Mouse (Mus musculus): ENCODE data around the gene Nacc2. TPM values are rescaled to one million over a fixed set of nuclear protein-coding genes. Genes with fewer than 3 reads are reported as not detected.
A peak's percentile ranks its signal among the peaks of the same experiment; 100 is the strongest.

Gene Nacc2
- polyA plus RNA-seq, 1 experiment = 124 TPM

DNA sequence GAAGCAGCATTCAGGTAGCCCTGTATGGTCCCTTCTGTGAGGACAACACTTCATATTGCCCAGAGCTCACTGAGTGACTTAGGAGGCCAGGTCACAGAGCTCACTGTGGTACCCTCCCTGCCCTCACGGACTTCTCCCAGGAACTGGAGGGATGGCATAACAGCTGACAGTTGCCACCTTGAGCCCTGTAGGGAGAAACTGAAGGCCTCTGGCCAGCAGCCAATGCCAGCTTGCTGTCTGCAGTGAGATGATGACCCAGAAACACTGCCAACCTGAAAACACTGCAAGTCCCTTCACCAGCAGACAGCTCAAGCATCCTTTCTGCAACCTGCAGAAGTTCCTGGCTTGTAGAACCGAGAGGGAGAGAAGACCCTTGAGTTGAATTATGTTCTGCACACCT is 20.5 kb upstream of the Nacc2 start:
- DNase-seq = peak; percentile 85 to 89
- Histone ChIP-seq H3K27ac (ENCODE audit: insufficient read depth, low read length) (peak overlapping the region; percentile 89), H3K4me1 (ENCODE audit: control insufficient read depth, insufficient read depth, low read length) (peaks cover 56% of the 10 kb centered on the region), H3K27me3 (ENCODE audit: control insufficient read depth, insufficient read depth, low read length) (no peaks in the 10 kb centered on the region), H3K4me3 (replicated peaks; ENCODE audit: insufficient read depth, low read depth, low read length) (no peak overlapping the region)
- TF ChIP-seq CTCF (IDR thresholded peaks at IDR 0.05; ENCODE audit: borderline replicate concordance, insufficient read depth, low read depth, low read length) = no peak
- TF ChIP-seq POLR2A (IDR thresholded peaks at IDR 0.05; ENCODE audit: borderline replicate concordance, insufficient read depth, low read length) = 0 out of 2 replicates have a peak, but pooled peaks have one; percentile 14
- 6% methylated on average over 2 of the region's 2 CpGs for WGBS

DNA sequence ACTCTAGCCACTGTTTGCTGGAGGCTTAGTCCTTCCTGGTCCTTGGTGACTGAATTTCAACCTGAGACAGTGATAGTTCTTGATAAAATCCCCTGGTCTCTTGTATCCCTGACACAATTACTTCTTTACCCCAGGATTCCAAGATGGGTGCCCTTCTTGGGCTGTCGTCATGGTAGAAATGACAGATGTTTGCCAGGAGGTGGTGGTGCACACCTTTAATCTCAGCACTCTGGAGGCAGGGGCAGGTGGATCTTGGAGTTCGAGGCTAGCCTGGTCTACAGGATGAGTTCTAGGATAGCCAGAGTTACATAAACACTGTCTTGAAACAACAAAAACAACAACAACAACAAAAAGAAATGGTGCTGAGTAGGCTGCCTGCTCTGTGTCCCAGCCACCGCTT is 20.0 kb upstream of the Nacc2 start:
- TF ChIP-seq POLR2A (IDR thresholded peaks at IDR 0.05; ENCODE audit: borderline replicate concordance, insufficient read depth, low read length) (no peak), CTCF (IDR thresholded peaks at IDR 0.05; ENCODE audit: borderline replicate concordance, insufficient read depth, low read depth, low read length) (no peak)
- peak overlapping the region; percentile 89 for H3K27ac ChIP-seq (ENCODE audit: insufficient read depth, low read length)
- 70% methylated on average over 3 of the region's 3 CpGs for WGBS

DNA sequence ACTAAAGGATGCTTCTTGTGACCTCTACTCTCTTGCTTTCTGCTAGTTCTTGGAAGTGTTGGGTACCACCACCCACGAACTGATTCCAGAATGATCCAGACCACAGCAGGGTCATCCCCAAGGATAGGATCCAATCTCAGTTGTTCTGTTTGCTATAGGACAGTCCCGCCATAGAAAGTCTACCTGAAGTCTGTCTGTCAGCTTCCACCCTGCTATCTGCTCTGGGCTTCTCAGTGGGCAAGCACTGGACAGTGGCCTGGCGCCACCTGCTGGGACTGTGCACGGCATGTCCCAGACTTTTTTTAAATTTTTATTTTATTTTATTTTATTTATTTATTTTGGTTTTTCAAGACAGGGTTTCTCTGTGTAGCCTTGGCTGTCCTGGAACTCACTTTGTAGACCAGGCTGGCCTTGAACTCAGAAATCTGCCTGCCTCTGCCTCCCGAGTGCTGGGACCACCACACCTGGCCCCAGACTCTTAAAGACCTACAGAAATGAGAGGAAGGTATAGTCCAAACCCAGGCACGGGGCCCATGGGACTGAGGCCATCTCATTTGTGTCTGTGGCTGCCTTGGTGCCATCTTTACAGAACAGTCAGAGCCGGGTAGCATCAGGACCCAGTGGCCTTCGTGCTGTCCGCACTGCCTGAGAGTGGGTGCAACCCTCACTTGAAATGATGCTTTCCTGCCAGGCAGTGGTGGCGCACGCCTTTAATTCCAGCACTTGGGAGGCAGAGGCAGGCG is 19.0 kb upstream of the Nacc2 start:
- no peak overlapping the region for H3K4me3 ChIP-seq (replicated peaks; ENCODE audit: insufficient read depth, low read depth, low read length)
- 63% methylated on average over 12 of the region's 12 CpGs for WGBS
- TF ChIP-seq CTCF (IDR thresholded peaks at IDR 0.05; ENCODE audit: borderline replicate concordance, insufficient read depth, low read depth, low read length) (peak; percentile 76), POLR2A (IDR thresholded peaks at IDR 0.05; ENCODE audit: borderline replicate concordance, insufficient read depth, low read length) (no peak)

More for the DNA sequence above, 20.0 kb upstream of the Nacc2 start:
- no peak for DNase-seq
- Histone ChIP-seq H3K27me3 (ENCODE audit: control insufficient read depth, insufficient read depth, low read length) (no peaks in the 10 kb centered on the region), H3K4me3 (replicated peaks; ENCODE audit: insufficient read depth, low read depth, low read length) (no peak overlapping the region), H3K4me1 (ENCODE audit: control insufficient read depth, insufficient read depth, low read length) (peaks cover 56% of the 10 kb centered on the region)

DNA sequence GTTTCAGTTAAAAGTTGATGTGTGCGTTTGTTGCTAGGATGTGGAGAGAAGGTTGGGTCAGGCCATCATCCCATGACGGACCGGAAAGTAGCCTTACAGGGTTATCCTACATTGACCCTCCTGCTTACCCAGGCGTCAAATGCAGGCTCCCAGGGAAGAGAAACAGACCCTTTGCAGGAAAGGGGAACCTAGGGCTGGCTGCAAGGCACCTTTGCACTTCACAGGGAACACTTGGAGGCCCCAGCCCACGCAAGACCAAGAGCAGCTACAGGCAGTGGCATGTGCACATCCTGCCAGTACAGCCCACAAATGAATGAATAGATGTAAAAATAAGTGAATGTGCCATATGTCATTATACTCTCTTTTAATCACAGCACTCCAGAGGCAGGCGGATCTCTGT is 17.9 kb upstream of the Nacc2 start:
- H3K27ac ChIP-seq (ENCODE audit: insufficient read depth, low read length) = peak overlapping the region; percentile 77
- DNase-seq = no peak

More for the DNA sequence above, 19.0 kb upstream of the Nacc2 start:
- DNase-seq = peak; percentile 72 to 73
- H3K27me3 ChIP-seq (ENCODE audit: control insufficient read depth, insufficient read depth, low read length) = no peaks in the 10 kb centered on the region
- H3K4me1 ChIP-seq (ENCODE audit: control insufficient read depth, insufficient read depth, low read length) = peaks cover 52% of the 10 kb centered on the region
- H3K27ac ChIP-seq (ENCODE audit: insufficient read depth, low read length) = peak overlapping the region; percentile 30; the same call in 1 of the 2 replicates

DNA sequence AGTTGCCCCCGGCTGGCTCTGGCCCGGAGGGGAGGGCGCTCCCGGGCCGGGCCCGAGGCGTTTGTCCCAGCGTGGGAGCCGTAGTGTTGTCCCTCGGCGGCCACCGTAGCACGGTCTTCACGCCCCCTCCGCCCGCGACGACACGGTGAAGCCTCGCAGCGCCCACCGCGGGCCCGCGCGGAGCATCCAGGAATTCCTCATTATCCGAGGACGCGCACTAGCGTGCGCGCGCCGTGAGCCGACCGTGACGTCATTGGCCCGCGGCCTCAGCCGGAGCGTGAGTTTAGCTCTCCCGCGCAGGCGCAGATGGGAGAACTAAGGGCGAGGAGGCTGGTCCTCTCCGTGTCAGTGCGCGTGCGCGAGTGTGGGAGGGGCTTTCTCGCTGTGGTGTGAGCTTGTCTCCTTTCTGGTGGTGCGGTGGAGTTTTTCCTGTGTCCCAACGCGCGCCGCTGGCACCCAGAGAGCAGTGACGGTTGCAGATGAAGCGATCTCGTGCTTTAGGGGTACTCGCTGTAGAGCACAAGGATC is 17.3 kb upstream of the Nacc2 start:
- TF ChIP-seq POLR2A (IDR thresholded peaks at IDR 0.05; ENCODE audit: borderline replicate concordance, insufficient read depth, low read length) (peak; percentile 97), CTCF (IDR thresholded peaks at IDR 0.05; ENCODE audit: borderline replicate concordance, insufficient read depth, low read depth, low read length) (no peak)
- H3K27ac ChIP-seq (ENCODE audit: insufficient read depth, low read length) = peak overlapping the region; percentile 84
- H3K4me1 ChIP-seq (ENCODE audit: control insufficient read depth, insufficient read depth, low read length) = peaks cover 37% of the 10 kb centered on the region
- DNase-seq = peak; percentile 100
- under 1% methylated on average over 59 of the region's 60 CpGs for WGBS
- no peaks in the 10 kb centered on the region for H3K27me3 ChIP-seq (ENCODE audit: control insufficient read depth, insufficient read depth, low read length)
- peak overlapping the region; percentile 76 for H3K4me3 ChIP-seq (replicated peaks; ENCODE audit: insufficient read depth, low read depth, low read length)

More for the DNA sequence above, 17.9 kb upstream of the Nacc2 start:
- peaks cover 41% of the 10 kb centered on the region for H3K4me1 ChIP-seq (ENCODE audit: control insufficient read depth, insufficient read depth, low read length)
- 2% methylated on average over 6 of the region's 6 CpGs for WGBS
- peak overlapping the region; percentile 76 for H3K4me3 ChIP-seq (replicated peaks; ENCODE audit: insufficient read depth, low read depth, low read length)
- TF ChIP-seq CTCF (IDR thresholded peaks at IDR 0.05; ENCODE audit: borderline replicate concordance, insufficient read depth, low read depth, low read length) (no peak), POLR2A (IDR thresholded peaks at IDR 0.05; ENCODE audit: borderline replicate concordance, insufficient read depth, low read length) (no peak)
- no peaks in the 10 kb centered on the region for H3K27me3 ChIP-seq (ENCODE audit: control insufficient read depth, insufficient read depth, low read length)

DNA sequence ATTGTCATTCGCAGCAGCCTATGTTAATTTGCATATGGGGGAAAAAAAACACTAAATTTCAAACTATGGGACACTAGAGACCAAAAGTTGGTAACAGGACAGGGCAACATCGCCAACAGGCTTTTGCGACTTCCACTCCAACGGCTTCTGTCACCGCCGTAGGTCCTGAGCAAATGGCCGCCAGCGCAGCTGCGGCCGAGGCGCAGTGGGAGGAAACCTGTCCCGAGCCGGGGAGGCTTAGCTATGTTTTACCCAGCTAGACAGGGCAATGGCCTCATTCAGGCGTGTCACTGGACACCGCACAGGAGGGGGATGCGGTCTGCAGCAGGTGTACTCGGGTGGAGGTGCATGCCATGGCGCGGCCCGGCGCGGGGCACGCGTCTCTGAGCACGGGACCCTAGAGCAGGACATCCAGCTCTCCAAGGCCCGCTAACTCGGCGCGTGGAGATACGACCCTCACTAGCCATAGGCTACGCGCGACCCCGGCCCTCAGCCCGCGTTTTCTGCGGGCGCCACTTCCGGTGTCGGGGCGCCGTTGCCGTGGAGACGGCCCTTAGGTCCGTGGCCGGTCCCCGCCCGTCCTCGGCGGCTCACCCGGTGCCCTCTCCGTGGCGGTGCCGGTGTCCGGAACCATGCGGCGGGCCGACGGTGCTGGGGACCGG is 16.7 kb upstream of the Nacc2 start:
- DNase-seq = no peak

DNA sequence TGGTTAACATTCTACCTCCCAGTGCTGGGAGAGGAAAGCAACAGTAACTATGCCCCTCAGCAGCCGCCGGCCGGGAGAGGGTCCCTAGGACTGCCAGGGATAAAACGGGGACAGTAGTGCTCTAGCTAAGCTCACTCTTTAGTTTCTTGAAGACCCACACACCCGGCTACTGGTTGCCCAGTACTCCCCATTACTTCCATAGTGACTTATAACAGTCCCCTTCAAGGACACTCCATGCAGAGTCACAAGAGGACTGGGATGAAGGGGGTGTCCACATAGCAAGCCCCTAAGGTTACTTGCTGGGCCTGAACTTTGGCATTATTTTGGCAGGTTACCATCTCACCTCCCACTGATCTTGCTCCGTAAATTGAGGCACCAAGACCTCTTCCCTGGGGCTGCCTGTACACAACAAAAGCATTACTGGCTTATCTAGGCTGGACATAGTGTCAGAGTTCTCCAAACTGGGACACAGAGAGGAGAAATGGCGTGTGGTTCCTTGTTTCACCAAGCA is 16.1 kb upstream of the Nacc2 start:
- DNase-seq = no peak
- TF ChIP-seq POLR2A (IDR thresholded peaks at IDR 0.05; ENCODE audit: borderline replicate concordance, insufficient read depth, low read length) = no peak
- no peak for TF ChIP-seq CTCF (IDR thresholded peaks at IDR 0.05; ENCODE audit: borderline replicate concordance, insufficient read depth, low read depth, low read length)
- Histone ChIP-seq H3K27me3 (ENCODE audit: control insufficient read depth, insufficient read depth, low read length) (no peaks in the 10 kb centered on the region), H3K4me3 (replicated peaks; ENCODE audit: insufficient read depth, low read depth, low read length) (peak overlapping the region; percentile 76), H3K4me1 (ENCODE audit: control insufficient read depth, insufficient read depth, low read length) (peaks cover 31% of the 10 kb centered on the region), H3K27ac (ENCODE audit: insufficient read depth, low read length) (peak overlapping the region; percentile 84)
- 34% methylated on average over 7 of the region's 7 CpGs for WGBS

More for the DNA sequence above, 16.7 kb upstream of the Nacc2 start:
- H3K4me3 ChIP-seq (replicated peaks; ENCODE audit: insufficient read depth, low read depth, low read length) = peak overlapping the region; percentile 76
- peak overlapping the region; percentile 84 for H3K27ac ChIP-seq (ENCODE audit: insufficient read depth, low read length)
- peaks cover 36% of the 10 kb centered on the region for H3K4me1 ChIP-seq (ENCODE audit: control insufficient read depth, insufficient read depth, low read length)
- TF ChIP-seq POLR2A (IDR thresholded peaks at IDR 0.05; ENCODE audit: borderline replicate concordance, insufficient read depth, low read length) = no peak
- no peak for TF ChIP-seq CTCF (IDR thresholded peaks at IDR 0.05; ENCODE audit: borderline replicate concordance, insufficient read depth, low read depth, low read length)
- under 1% methylated on average over 60 of the region's 60 CpGs for WGBS
- H3K27me3 ChIP-seq (ENCODE audit: control insufficient read depth, insufficient read depth, low read length) = no peaks in the 10 kb centered on the region
